Mouse (Mus musculus) limb, embryonic 14.5 days (tissue): ENCODE measurements around the gene Farp2. TPM values are rescaled to one million over a fixed set of nuclear protein-coding genes. Genes with fewer than 3 reads are reported as not detected.

Source experiments
- ATAC-seq: fragments of 200-750 bp; cut with Nextera tagmentation; 2 replicates; pipeline ENCODE4 v1.8.0; 2017; ENCODE audit warnings: low read depth, moderate number of reproducible peaks, moderate TSS enrichment; ENCODE audit not compliant: low FRiP score
- DNase-seq: peaks from one replicate; pipeline ENCODE4 v3.0.0-alpha.2; 2015; ENCODE audit warnings: low spot score
- H3K27ac ChIP-seq: fragments of 300-500 bp; sonication (generic); replicated peaks from 2 replicates; pipeline ENCODE4 v1.5.1; 2014; ENCODE audit warnings: low read depth, mild to moderate bottlenecking, low read length, moderate library complexity, mixed read lengths
- H3K27me3 ChIP-seq: fragments of 300-500 bp; sonication (generic); 2 replicates; pipeline ENCODE4 v1.6.1; 2014; ENCODE audit warnings: low read length, mixed read lengths; ENCODE audit not compliant: control insufficient read depth, insufficient read depth
- H3K36me3 ChIP-seq: fragments of 300-500 bp; sonication (generic); 2 replicates; pipeline ENCODE4 v1.6.1; 2014; ENCODE audit warnings: mild to moderate bottlenecking, low read length, moderate library complexity, mixed read lengths; ENCODE audit not compliant: control insufficient read depth, insufficient read depth
- H3K4me1 ChIP-seq: fragments of 300-500 bp; sonication (generic); 2 replicates; pipeline ENCODE4 v1.6.1; 2014; ENCODE audit warnings: antibody characterized with exemption, low read length, mixed read lengths; ENCODE audit not compliant: control insufficient read depth, insufficient read depth
- H3K4me2 ChIP-seq: fragments of 300-500 bp; sonication (generic); replicated peaks from 2 replicates; pipeline ENCODE4 v1.6.1; 2014; ENCODE audit warnings: low read depth, mild to moderate bottlenecking, low read length, moderate library complexity; ENCODE audit not compliant: severe bottlenecking
- H3K4me3 ChIP-seq: fragments of 300-500 bp; sonication (generic); replicated peaks from 2 replicates; pipeline ENCODE4 v1.5.1; 2014; ENCODE audit warnings: low read length
- H3K9ac ChIP-seq: fragments of 300-500 bp; sonication (generic); 2 replicates; pipeline ENCODE4 v1.6.1; 2014; ENCODE audit warnings: mild to moderate bottlenecking, low read depth, low read length, moderate library complexity; ENCODE audit not compliant: severe bottlenecking
- H3K9me3 ChIP-seq: fragments of 300-500 bp; sonication (generic); 2 replicates; pipeline ENCODE4 v1.6.1; 2016; ENCODE audit warnings: low read length; ENCODE audit not compliant: control insufficient read depth
- POLR2A ChIP-seq: fragments of 200-500 bp; IDR thresholded peaks from 2 replicates; pipeline ENCODE4 v1.8.0; 2012; ENCODE audit warnings: inconsistent platforms, mild to moderate bottlenecking, moderate library complexity, borderline replicate concordance; ENCODE audit not compliant: insufficient read depth, insufficient read length; ENCODE audit errors: extremely low read depth
- WGBS: fragments of 180-500 bp; shearing (Covaris S2); extraction: QIAGEN DNeasy Blood & Tissue Kit; methylation state at CpG from one replicate; pipeline ENCODE4 v1.1.7; 2014; 5-methylcytosine and 5-hydroxymethylcytosine counted together
- polyA plus RNA-seq, 2 experiments: library from polyadenylated mRNA; depleted of rRNA in 1 of 2; stranded (reverse) in 1 of 2; unstranded in 1 of 2; fragments of >200 nt; fragmentation: Nextera tagmentation in 1 of 2; extraction: Ambion mirVana in 1 of 2; gene quantifications; 2 replicates each; pipeline versions ENCODE4 v1.2.1 to v1.2.3; 2012 to 2014

Farp2 gene
- polyA plus RNA-seq, 2 experiments = 9.2 to 9.3 TPM

DNA sequence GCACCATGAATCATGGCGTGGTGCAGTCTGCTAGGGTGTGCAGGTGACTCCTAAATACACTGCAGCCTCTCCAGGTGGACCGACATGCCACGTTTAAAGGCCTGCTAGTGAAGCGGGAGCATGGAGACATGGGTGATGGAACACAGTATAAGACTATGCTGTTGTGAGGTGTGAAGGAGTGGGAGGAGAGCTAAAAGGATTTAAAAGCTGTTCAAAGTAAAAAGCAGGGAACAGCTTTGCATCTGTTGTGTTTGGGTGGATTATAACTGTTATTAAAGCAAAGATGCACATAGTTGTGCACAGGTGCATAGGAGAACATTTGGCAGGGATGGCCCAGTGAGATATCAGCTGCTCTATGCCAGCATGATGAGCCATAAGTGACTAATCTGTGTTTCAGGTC is 66.0 kb downstream of the Farp2 start:
- Histone ChIP-seq H3K4me3 (no peak overlapping the region), H3K4me2 (no peak overlapping the region), H3K9ac (no peak overlapping the region), H3K9me3 (no peaks in the 10 kb centered on the region), H3K27ac (no peak overlapping the region), H3K27me3 (no peaks in the 10 kb centered on the region), H3K4me1 (no peaks in the 10 kb centered on the region), H3K36me3 (peaks cover 25% of the 10 kb centered on the region)
- TF ChIP-seq POLR2A = no peak
- DNase-seq = no peak
- 79% methylated on average over 4 of the region's 4 CpGs for WGBS
- no peak for ATAC-seq

DNA sequence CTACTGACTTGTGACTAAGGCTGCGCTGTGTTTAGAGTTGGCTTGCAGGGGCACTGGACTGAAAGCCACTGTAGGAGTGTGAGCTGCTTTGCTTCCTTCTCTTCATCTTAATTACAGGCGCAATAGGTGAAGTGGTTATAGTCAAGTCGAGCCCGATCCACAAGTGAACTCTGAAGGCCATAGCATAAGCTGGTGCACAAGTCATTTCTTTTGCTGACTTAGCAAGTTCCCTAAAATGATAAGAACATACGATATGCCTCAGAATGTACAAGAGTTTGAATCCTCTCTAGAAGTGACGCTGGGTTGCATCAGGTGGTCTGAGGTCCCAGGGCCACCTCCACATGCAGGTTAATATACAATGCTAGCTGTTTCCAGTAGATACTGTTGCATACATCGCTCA is 69.7 kb downstream of the Farp2 start:
- no peak for DNase-seq
- Histone ChIP-seq H3K9ac (no peak overlapping the region), H3K9me3 (no peaks in the 10 kb centered on the region), H3K36me3 (peaks cover 28% of the 10 kb centered on the region), H3K4me3 (no peak overlapping the region), H3K27me3 (no peaks in the 10 kb centered on the region), H3K27ac (no peak overlapping the region), H3K4me1 (no peaks in the 10 kb centered on the region), H3K4me2 (no peak overlapping the region)
- no peak for ATAC-seq
- 96% methylated on average over 7 of the region's 7 CpGs for WGBS
- TF ChIP-seq POLR2A = no peak

DNA sequence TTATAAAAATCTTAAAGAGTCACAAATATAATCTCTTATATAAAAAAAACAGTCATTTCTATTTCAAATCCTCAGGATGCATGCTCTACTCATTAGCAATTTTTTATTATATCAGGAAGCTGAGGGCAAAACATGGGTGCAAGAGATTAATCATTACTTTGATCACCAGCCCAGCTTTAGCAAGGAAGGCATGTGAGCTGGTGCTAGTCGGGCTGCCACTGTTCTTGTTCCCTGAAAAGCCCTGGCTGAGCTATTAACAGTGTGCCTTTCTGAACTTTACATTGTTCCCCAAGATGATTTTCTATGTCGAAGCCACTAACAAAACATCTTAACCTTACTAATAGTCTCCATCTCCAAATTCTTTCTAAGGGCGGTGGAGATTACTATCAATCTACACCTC is 76.5 kb downstream of the Farp2 start:
- 81% methylated on average over 3 of the region's 3 CpGs for WGBS
- DNase-seq (no peak), ATAC-seq (no peak)
- peaks cover 2% of the 10 kb centered on the region; the same call in 1 of the 2 replicates for H3K9me3 ChIP-seq
- peaks cover 2% of the 10 kb centered on the region; the same call in 1 of the 2 replicates for H3K36me3 ChIP-seq
- no peak overlapping the region for H3K4me3 ChIP-seq
- H3K4me2 ChIP-seq = no peak overlapping the region
- H3K4me1 ChIP-seq = no peaks in the 10 kb centered on the region
- no peak overlapping the region for H3K27ac ChIP-seq
- H3K9ac ChIP-seq = no peak overlapping the region
- no peaks in the 10 kb centered on the region for H3K27me3 ChIP-seq
- TF ChIP-seq POLR2A = no peak

DNA sequence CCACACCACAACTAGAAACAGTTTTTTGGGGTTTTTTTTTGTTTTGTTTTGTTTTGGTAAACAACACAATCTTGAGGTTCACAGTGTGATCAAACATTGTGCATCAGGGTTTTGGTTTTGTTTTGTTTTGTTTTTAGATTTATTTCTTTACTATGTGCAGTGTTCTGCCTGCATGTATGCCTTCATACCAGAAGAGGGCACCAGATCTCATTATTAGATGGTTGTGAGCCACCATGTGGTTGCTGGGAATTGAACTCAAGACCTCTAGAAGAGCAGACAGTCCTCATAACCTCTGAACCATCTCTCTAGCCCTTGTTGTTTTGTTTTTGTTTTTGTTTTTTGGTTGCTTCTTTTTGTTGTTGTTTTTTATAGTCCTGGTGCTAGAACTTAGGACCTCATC is 82.1 kb downstream of the Farp2 start:
- Histone ChIP-seq H3K4me1 (no peaks in the 10 kb centered on the region), H3K9ac (no peak overlapping the region), H3K36me3 (no peaks in the 10 kb centered on the region; the same call in 1 of the 2 replicates), H3K4me3 (no peak overlapping the region), H3K27me3 (no peaks in the 10 kb centered on the region), H3K9me3 (peaks cover 5% of the 10 kb centered on the region; the same call in 1 of the 2 replicates), H3K4me2 (no peak overlapping the region), H3K27ac (no peak overlapping the region)
- DNase-seq (no peak), ATAC-seq (no peak)
- TF ChIP-seq POLR2A = no peak

DNA sequence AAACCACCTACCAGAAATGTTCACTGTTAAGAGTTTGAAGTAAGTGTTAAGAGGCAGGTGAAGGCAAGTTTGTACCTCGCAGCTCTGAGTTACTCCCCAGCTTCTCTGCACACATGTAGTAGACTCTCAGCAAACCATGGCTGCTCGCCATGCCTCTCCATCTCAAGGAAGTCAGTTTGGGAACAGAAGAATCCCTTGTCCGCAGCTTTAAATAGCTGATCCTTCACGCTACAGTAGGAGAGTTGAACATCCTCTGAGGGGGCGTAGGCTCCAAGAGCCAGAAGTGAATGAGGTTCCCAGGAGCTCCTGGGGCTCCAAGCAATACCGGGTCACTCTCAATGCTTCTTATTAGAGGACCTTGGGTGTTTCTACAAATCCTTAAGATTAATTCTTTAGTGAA is 84.0 kb downstream of the Farp2 start:
- H3K4me2 ChIP-seq = no peak overlapping the region
- no peak for DNase-seq
- ATAC-seq = no peak
- no peaks in the 10 kb centered on the region; the same call in 1 of the 2 replicates for H3K36me3 ChIP-seq
- no peaks in the 10 kb centered on the region for H3K27me3 ChIP-seq
- no peak overlapping the region for H3K9ac ChIP-seq
- 79% methylated on average over 6 of the region's 6 CpGs for WGBS
- no peak overlapping the region for H3K27ac ChIP-seq
- no peak for TF ChIP-seq POLR2A
- no peak overlapping the region for H3K4me3 ChIP-seq
- no peaks in the 10 kb centered on the region for H3K4me1 ChIP-seq
- peaks cover 5% of the 10 kb centered on the region; the same call in 1 of the 2 replicates for H3K9me3 ChIP-seq

DNA sequence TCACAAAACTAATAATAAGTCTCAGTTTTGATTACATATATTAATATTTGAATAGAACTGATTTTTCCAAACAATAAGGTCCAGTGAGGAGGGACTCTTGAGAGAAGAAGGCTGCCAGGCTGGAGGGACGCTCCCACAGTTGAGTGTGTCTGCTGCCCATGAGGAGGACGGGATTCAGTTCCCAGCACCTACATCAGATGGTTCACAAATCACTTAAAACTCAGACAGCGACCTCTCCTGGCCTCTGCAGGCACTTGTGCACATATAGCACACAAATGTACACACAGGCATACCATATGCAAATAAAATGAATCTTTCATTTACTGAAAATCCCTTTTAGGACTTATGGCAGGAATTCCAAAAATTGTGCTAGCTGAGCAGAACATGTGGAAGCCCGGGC is 91.0 kb downstream of the Farp2 start:
- no peak overlapping the region for H3K4me2 ChIP-seq
- H3K27ac ChIP-seq = no peak overlapping the region
- no peaks in the 10 kb centered on the region for H3K36me3 ChIP-seq
- no peaks in the 10 kb centered on the region for H3K4me1 ChIP-seq
- no peak for ATAC-seq
- WGBS = 78% methylated on average over 4 of the region's 4 CpGs
- no peaks in the 10 kb centered on the region for H3K27me3 ChIP-seq
- no peak for TF ChIP-seq POLR2A
- H3K4me3 ChIP-seq = no peak overlapping the region
- H3K9ac ChIP-seq = no peak overlapping the region
- DNase-seq = no peak
- no peaks in the 10 kb centered on the region for H3K9me3 ChIP-seq
